Mouse (Mus musculus) brain, embryonic 14.5 days (tissue): ENCODE results near the gene Fkbpl.

Source experiments
- CTCF ChIP-seq: fragments of 200-500 bp; IDR thresholded peaks from 2 replicates; pipeline ENCODE4 v1.5.1; 2012; ENCODE audit warnings: inconsistent platforms, mild to moderate bottlenecking, moderate library complexity, borderline replicate concordance; ENCODE audit not compliant: insufficient read depth, insufficient read length; ENCODE audit errors: extremely low read depth
- POLR2A ChIP-seq: fragments of 200-500 bp; IDR thresholded peaks from 2 replicates; pipeline ENCODE4 v1.6.1; 2012; ENCODE audit warnings: mild to moderate bottlenecking, inconsistent platforms, borderline replicate concordance; ENCODE audit not compliant: poor library complexity, insufficient read depth, insufficient read length, severe bottlenecking; ENCODE audit errors: extremely low read depth

- TF ChIP-seq POLR2A (no peak), CTCF (no peak)
Measured at GRCm38 (mm10) chr17:34692906-34693305, 48.3 kb downstream of the Fkbpl start.
